Mouse (Mus musculus) B cell, adult 62 days (primary cell): ENCODE measurements around the gene Alyref2. TPM values are rescaled to one million over a fixed set of nuclear protein-coding genes. Genes with fewer than 3 reads are reported as not detected.

Experiments
- total RNA-seq: library from RNA; stranded (reverse); gene quantifications from 4 replicates; pipeline ENCODE4 v1.2.4, GENCODE M21; 2023

Alyref2 gene
- 10.0 to 11.2 TPM (median 10.6 TPM) in 4 replicates for total RNA-seq

GRCm38 (mm10) chr1:171503250-171503591, at the start of gene Alyref2:
Gene Alyref2 (plus strand): TSS chr1:171503478.

GRCm38 (mm10) chr1:171535194-171535593, 31.9 kb downstream of the Alyref2 start, which contains the start of gene Itln1:
Gene Itln1 (minus strand): TSS chr1:171535294.

Other genes with a start within 250 kb of the Alyref2 start
- 89.9 to 109 TPM (median 92.4 TPM) in 4 replicates for gene B4galt3, start 233.2 kb upstream of the Alyref2 start, total RNA-seq
- gene Ppox, start 222.3 kb upstream of the Alyref2 start, total RNA-seq = 51.0 to 68.6 TPM (median 65.6 TPM) in 4 replicates
- gene Usp21, start 215.5 kb upstream of the Alyref2 start, total RNA-seq = 40.8 to 49.7 TPM (median 48.4 TPM) in 4 replicates
- gene Ufc1, start 208.5 kb upstream of the Alyref2 start, total RNA-seq = 38.2 to 46.0 TPM (median 43.9 TPM) in 4 replicates
- gene Dedd, start 174.3 kb upstream of the Alyref2 start, total RNA-seq = 32.7 to 39.6 TPM (median 35.9 TPM) in 4 replicates
- 23.9 to 28.3 TPM (median 26.2 TPM) in 4 replicates for gene Nit1, start 157.8 kb upstream of the Alyref2 start, total RNA-seq
- gene Pfdn2, start 157.8 kb upstream of the Alyref2 start, total RNA-seq = 66.0 to 73.1 TPM (median 70.7 TPM) in 4 replicates
- 0.47 to 0.63 TPM (median 0.48 TPM) in 3 of 4 replicates, not detected in the other for gene Klhdc9, start 142.7 kb upstream of the Alyref2 start, total RNA-seq
- gene Nectin4, start 133.4 kb upstream of the Alyref2 start, total RNA-seq = 0.57 to 0.72 TPM (median 0.69 TPM) in 4 replicates
- 292 to 309 TPM (median 301 TPM) in 4 replicates for gene Arhgap30, start 114.5 kb upstream of the Alyref2 start, total RNA-seq
- 154 to 209 TPM (median 182 TPM) in 4 replicates for gene Usf1, start 92.2 kb upstream of the Alyref2 start, total RNA-seq
- gene Tstd1, start 84.6 kb upstream of the Alyref2 start, total RNA-seq = 11.1 to 12.0 TPM (median 11.6 TPM) in 4 replicates
- 0.55 to 2.1 TPM (median 0.92 TPM) in 4 replicates for gene F11r, start 65.9 kb upstream of the Alyref2 start, total RNA-seq
- 0.50 to 0.89 TPM in 2 of 4 replicates, not detected in the others for gene Itln1, start 31.8 kb downstream of the Alyref2 start, total RNA-seq
- 8.1 to 14.6 TPM (median 12.9 TPM) in 4 replicates for gene Cd244a, start 55.7 kb downstream of the Alyref2 start, total RNA-seq
- gene Ly9, start 103.9 kb downstream of the Alyref2 start, total RNA-seq = 113 to 120 TPM (median 117 TPM) in 4 replicates
- gene Slamf7, start 149.6 kb downstream of the Alyref2 start, total RNA-seq = 64.7 to 74.7 TPM (median 70.7 TPM) in 4 replicates
- 102 to 121 TPM (median 111 TPM) in 4 replicates for gene Cd48, start 178.5 kb downstream of the Alyref2 start, total RNA-seq